Mouse (Mus musculus) monocyte, adult 5-6 weeks (primary cell): Measurements from ENCODE around the gene Mettl11b. TPM values are rescaled to one million over a fixed set of nuclear protein-coding genes. Genes with fewer than 3 reads are reported as not detected.

Experiments
- ATAC-seq: fragments of 153-309, 156-312 bp; replicated peaks from 2 replicates; pipeline ENCODE4 v1.8.0; 2017; ENCODE audit warnings: mild to moderate bottlenecking; ENCODE audit not compliant: low TSS enrichment, insufficient number of reproducible peaks, severe bottlenecking, poor library complexity, low FRiP score
- total RNA-seq: library from RNA; stranded (forward); fragments of 200-1000, 200-491, 200-594 nt; gene quantifications from 3 replicates; pipeline ENCODE4 v1.2.3, GENCODE M21; 2017

Mettl11b gene
- total RNA-seq, 1 experiment from 2014 or later = not detected

DNA sequence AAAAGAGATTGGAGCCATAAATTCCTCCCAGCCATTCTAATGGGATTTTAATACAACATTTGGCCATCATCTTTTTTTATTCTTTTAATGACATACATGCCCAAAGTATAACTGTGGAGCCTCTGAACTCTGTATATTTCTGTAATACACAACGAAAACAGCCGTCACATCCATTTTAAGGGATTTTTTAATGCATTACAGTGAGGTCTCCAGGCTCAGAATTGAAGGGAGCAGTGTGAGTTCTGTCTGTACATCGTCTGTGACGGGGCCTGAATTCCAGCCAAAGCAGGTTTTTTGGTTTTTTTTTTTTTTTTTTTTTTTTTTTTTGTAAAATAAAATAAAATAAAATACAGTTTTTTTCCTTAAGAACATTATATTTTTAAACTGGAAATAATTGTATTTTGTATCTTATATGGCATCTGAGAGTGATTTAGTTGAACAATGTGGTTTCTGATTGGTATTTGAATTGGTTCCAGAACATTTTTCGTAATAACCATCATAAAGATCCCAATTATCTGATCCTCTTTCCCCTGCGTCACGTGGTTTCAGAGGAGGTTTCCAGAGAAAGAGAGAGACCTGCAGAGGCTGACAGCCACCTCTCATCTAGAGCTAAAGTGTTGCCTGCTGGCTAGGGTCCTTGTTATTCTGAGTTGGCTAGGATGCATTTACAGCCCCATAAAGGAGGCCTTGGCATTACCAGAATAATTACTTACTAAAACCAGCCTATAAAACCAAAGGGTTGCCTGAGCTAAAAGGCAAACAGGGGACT is 67.1 kb downstream of the Mettl11b start:
- ATAC-seq = no peak

DNA sequence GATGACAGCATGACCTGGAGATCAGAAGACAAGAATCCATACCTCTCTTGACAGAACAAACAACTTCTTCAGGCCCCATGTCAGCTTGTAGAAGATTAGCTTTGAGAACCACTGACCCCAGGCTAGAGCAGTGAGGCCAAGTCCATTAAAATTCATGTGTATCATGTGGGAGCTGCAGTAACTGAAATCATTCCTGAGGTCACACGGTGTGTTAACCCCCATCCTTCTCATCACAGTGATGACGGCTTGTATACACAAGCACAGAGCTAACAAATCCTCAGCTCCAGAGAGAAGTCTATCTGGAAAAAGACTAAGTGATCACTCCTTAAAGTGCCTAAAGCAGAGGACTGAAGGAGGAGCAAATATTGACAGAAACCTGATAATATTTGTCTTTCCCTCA is 68.0 kb downstream of the Mettl11b start:
- ATAC-seq = no peak

DNA sequence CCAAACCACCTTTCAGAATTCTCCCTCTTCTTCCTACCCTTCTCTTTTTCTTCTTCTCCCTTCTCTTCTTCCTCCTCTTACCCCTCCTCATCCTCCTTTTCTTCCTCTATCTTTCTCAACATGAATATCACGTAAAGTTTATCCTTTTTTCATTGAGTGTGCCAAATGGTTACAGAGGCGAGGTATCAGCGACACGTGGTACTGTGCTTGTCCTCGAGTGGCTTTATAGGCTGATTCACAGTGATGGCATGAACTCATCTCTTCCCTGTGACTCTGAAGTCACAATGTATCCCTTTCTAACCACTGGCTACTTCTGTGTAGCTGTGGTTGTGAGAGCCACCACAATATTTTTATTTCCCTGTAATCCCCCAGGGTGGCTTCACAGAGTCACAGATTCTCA is 68.6 kb downstream of the Mettl11b start:
- no peak for ATAC-seq

Other genes with a start within 250 kb of the Mettl11b start
- 3.5 to 4.6 TPM (median 4.2 TPM) in 3 replicates for gene Kifap3, start 54.4 kb upstream of the Mettl11b start, total RNA-seq
- gene Scyl3, start 203.9 kb upstream of the Mettl11b start, total RNA-seq = 28.1 to 42.9 TPM (median 36.1 TPM) in 3 replicates